Mouse (Mus musculus) heart, embryonic 11.5 days (tissue): ENCODE results near the gene Ttc17. TPM values are rescaled to one million over a fixed set of nuclear protein-coding genes. Genes with fewer than 3 reads are reported as not detected.
A peak's percentile ranks its signal among the peaks of the same experiment; 100 is the strongest.

Experiments
- ATAC-seq: fragments of 200-750 bp; cut with Nextera tagmentation; replicated peaks from 2 replicates; pipeline ENCODE4 v1.8.0; 2017; ENCODE audit warnings: moderate library complexity; ENCODE audit not compliant: insufficient number of reproducible peaks, low FRiP score, low TSS enrichment
- H3K27ac ChIP-seq: fragments of 300-500 bp; sonication (generic); 2 replicates; pipeline ENCODE4 v1.5.1; 2014; ENCODE audit warnings: mild to moderate bottlenecking, low read depth, low read length
- H3K27me3 ChIP-seq: fragments of 300-500 bp; sonication (generic); 2 replicates; pipeline ENCODE4 v1.6.1; 2014; ENCODE audit warnings: mild to moderate bottlenecking, low read length, mixed read lengths; ENCODE audit not compliant: control insufficient read depth, insufficient read depth
- H3K36me3 ChIP-seq: fragments of 300-500 bp; sonication (generic); 2 replicates; pipeline ENCODE4 v1.6.1; 2014; ENCODE audit warnings: mild to moderate bottlenecking, low read length, moderate library complexity, mixed read lengths; ENCODE audit not compliant: control insufficient read depth, insufficient read depth
- H3K4me1 ChIP-seq: fragments of 300-500 bp; sonication (generic); 2 replicates; pipeline ENCODE4 v1.6.1; 2014; ENCODE audit warnings: low read length; ENCODE audit not compliant: control insufficient read depth, insufficient read depth
- H3K4me2 ChIP-seq: fragments of 300-500 bp; sonication (generic); 2 replicates; pipeline ENCODE4 v1.6.1; 2014; ENCODE audit warnings: mild to moderate bottlenecking, moderate library complexity
- H3K4me3 ChIP-seq: fragments of 300-500 bp; sonication (generic); 2 replicates; pipeline ENCODE4 v1.5.1; 2014; ENCODE audit warnings: low read depth, low read length
- H3K9ac ChIP-seq: fragments of 300-500 bp; sonication (generic); 2 replicates; pipeline ENCODE4 v1.6.1; 2014; ENCODE audit warnings: mild to moderate bottlenecking, low read depth, low read length, moderate library complexity
- H3K9me3 ChIP-seq: fragments of 300-500 bp; sonication (generic); replicated peaks from 2 replicates; pipeline ENCODE4 v1.6.1; 2016; ENCODE audit warnings: low read length; ENCODE audit not compliant: control insufficient read depth
- WGBS: fragments of 180-500 bp; shearing (Covaris S2); extraction: QIAGEN DNeasy Blood & Tissue Kit; methylation state at CpG from one replicate; pipeline ENCODE4 v1.1.7; 2014; ENCODE audit not compliant: insufficient replicate concordance; 5-methylcytosine and 5-hydroxymethylcytosine counted together
- polyA plus RNA-seq: library from polyadenylated mRNA; unstranded; fragments of >200 nt; fragmentation: Nextera tagmentation; extraction: Ambion mirVana; gene quantifications from 2 replicates; pipeline ENCODE4 v1.2.1, GENCODE M21; 2014

The Ttc17 gene
- polyA plus RNA-seq, 1 experiment from 2014 or later: 12.4 TPM

- no peak overlapping the region for H3K27ac ChIP-seq
- WGBS: 69% methylated on average over 4 of the region's 4 CpGs
- H3K36me3 ChIP-seq: no peaks in the 10 kb centered on the region
- H3K27me3 ChIP-seq: peaks cover 33% of the 10 kb centered on the region
- no peak overlapping the region for H3K4me3 ChIP-seq
- no peaks in the 10 kb centered on the region for H3K4me1 ChIP-seq
- no peak for ATAC-seq
- H3K9me3 ChIP-seq: no peaks in the 10 kb centered on the region
- H3K4me2 ChIP-seq: no peak overlapping the region
- no peak overlapping the region for H3K9ac ChIP-seq
Observed at GRCm38 (mm10) chr2:94276103-94276502, 130.4 kb downstream of the Ttc17 start.

DNA sequence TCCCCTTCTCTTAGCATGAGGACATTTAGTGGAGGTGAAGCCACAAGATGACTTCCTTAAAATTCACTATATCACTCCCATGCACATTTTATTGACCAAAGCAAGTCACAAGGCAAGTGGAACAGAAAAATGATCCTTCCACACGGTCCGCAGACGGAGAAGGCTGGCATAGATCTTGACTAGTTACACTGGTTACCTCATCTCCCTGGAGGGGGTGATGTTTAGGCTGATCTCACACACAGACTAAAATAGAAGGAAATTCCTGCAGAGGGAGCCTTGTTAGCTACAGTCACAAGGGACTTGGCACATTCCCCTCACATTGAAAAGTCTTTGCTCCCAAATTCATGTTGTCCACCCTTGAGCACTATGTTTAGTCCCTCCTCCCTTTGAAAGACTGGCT, 130.8 kb downstream of the Ttc17 start:
- ATAC-seq: no peak
- Histone ChIP-seq H3K9ac (no peak overlapping the region), H3K9me3 (no peaks in the 10 kb centered on the region), H3K4me2 (no peak overlapping the region), H3K27ac (no peak overlapping the region), H3K4me1 (no peaks in the 10 kb centered on the region), H3K36me3 (no peaks in the 10 kb centered on the region), H3K27me3 (peaks cover 36% of the 10 kb centered on the region), H3K4me3 (no peak overlapping the region)
- WGBS: 89% methylated on average over 3 of the region's 3 CpGs

DNA sequence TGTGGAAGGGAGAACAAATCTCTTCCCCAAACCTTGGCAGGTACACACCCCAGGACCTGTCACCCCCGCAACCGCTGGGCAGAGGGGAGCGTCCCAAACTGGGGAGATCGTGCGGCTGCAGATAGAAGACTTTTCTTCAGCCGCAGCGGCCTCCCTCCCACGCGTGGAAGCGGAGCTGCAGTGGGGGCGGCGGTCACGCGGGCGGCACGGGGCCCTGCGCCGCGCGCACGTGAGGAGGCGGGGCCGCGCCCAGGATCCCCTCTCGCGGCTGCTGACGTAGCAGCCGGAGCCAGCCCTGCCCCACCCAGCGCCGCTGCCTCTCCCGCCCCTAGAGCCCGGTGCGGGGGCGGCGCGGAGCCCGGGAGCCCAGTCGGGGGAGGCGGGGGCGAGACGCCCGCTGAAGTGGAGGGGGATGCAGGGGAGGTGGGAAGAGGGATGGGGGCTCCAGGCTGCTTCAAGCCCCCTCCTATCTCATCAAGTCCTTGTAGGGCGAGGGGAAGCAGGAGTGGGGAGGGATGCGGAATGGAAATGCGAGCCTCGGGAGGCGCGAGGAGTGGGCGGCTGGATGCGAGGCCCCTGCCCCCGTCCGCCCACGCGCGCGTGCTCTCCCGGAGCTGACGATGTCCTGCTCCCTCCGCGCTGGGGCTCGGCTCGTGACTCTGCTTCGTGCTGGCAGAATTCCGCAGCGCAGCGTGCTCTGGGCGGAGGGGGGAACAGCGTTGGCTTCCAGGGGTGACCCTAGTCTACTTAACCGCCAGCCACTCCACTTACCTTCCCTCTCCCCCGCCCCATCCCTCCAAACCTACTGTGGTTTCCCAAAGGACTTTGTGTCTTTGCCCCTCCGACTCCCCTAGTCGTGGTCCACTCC, 133.1 kb downstream of the Ttc17 start:
- no peaks in the 10 kb centered on the region for H3K36me3 ChIP-seq
- H3K9ac ChIP-seq: peak overlapping the region; percentile 81
- H3K27me3 ChIP-seq: peaks cover 28% of the 10 kb centered on the region
- peak overlapping the region; percentile 61 for H3K4me3 ChIP-seq
- H3K27ac ChIP-seq: no peak overlapping the region
- peak; percentile 83 for ATAC-seq
- no peaks in the 10 kb centered on the region for H3K9me3 ChIP-seq
- H3K4me1 ChIP-seq: no peaks in the 10 kb centered on the region
- WGBS: under 1% methylated on average over 38 of the region's 72 CpGs
- H3K4me2 ChIP-seq: peak overlapping the region; percentile 98

DNA sequence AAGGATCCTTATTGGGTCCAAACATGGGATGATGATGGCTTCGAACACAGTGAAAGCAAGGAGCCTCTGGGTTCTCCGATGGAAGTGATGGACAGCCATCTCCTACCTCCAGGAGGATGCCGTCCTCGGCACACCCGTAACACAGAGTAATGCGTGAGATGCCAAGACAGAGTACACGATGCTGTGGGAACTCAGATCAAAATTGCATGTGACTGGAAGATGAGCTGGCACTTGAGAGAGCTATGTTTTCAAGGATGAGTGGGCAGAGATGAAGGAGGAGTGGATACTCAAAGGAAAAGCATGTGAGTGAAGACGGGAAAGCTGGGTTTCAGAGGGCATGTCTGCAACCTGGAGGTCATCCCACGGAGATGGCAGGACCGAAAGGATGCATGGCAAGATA, 135.3 kb downstream of the Ttc17 start:
- ATAC-seq: no peak

GRCm38 (mm10) chr2:94268835-94269234, 137.7 kb downstream of the Ttc17 start:
- Histone ChIP-seq H3K27ac (no peak overlapping the region), H3K4me1 (peaks cover 12% of the 10 kb centered on the region), H3K27me3 (peaks cover 16% of the 10 kb centered on the region), H3K9ac (no peak overlapping the region), H3K36me3 (no peaks in the 10 kb centered on the region), H3K4me2 (no peak overlapping the region), H3K9me3 (no peaks in the 10 kb centered on the region), H3K4me3 (no peak overlapping the region)
- WGBS: 84% methylated on average over 8 of the region's 8 CpGs
- ATAC-seq: no peak

More for the DNA sequence above, 135.3 kb downstream of the Ttc17 start:
- H3K36me3 ChIP-seq: no peaks in the 10 kb centered on the region
- no peak overlapping the region for H3K27ac ChIP-seq
- H3K4me1 ChIP-seq: peaks cover 7% of the 10 kb centered on the region
- no peak overlapping the region for H3K4me3 ChIP-seq
- H3K27me3 ChIP-seq: peaks cover 26% of the 10 kb centered on the region
- H3K4me2 ChIP-seq: no peak overlapping the region
- H3K9ac ChIP-seq: no peak overlapping the region
- H3K9me3 ChIP-seq: no peaks in the 10 kb centered on the region
- WGBS: 84% methylated on average over 10 of the region's 10 CpGs

DNA sequence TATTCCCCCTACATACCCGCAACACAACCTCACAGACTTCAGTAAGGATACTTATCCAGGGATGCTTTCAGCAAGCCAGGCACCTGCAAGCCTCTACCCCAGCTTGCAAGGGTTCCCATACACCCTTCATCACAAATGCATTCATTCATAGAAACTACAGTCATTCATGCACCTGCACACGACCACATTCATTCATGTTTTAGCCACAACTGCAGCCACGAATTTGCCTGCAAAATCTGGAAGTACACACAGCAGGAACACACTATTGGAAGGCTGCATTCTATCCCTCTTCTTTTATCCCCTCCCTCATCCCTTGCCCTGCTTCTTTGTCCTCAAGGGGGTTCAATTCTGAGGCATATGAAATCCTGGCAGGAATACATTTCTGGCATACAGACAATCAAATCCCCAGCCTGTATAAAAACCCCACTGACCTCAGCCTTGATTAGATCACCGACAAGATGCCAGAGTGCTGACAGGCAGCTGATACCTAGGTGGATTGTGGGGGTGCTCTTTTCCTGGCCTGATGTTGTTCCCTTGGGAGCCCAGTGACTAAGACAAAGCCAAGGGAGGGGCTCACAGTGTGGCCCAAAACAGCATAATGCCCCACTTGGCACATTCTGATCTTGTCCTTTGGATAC, 139.2 kb downstream of the Ttc17 start:
- peaks cover 18% of the 10 kb centered on the region for H3K4me1 ChIP-seq
- H3K36me3 ChIP-seq: no peaks in the 10 kb centered on the region
- no peak for ATAC-seq
- no peak overlapping the region for H3K27ac ChIP-seq
- peaks cover 10% of the 10 kb centered on the region for H3K27me3 ChIP-seq
- H3K9ac ChIP-seq: no peak overlapping the region
- H3K9me3 ChIP-seq: no peaks in the 10 kb centered on the region
- no peak overlapping the region for H3K4me3 ChIP-seq
- 34% methylated on average over 4 of the region's 4 CpGs for WGBS
- no peak overlapping the region for H3K4me2 ChIP-seq

- ATAC-seq: no peak
- WGBS: 24% methylated on average over 7 of the region's 7 CpGs
Observed at GRCm38 (mm10) chr2:94266381-94267160, 139.9 kb downstream of the Ttc17 start.

More at GRCm38 (mm10) chr2:94266381-94267160, 139.9 kb downstream of the Ttc17 start:
- no peak overlapping the region for H3K4me2 ChIP-seq
- no peaks in the 10 kb centered on the region for H3K9me3 ChIP-seq
- peaks cover 18% of the 10 kb centered on the region for H3K4me1 ChIP-seq
- H3K9ac ChIP-seq: no peak overlapping the region
- H3K4me3 ChIP-seq: no peak overlapping the region
- no peaks in the 10 kb centered on the region for H3K36me3 ChIP-seq
- H3K27ac ChIP-seq: no peak overlapping the region
- peaks cover 10% of the 10 kb centered on the region for H3K27me3 ChIP-seq
